Mouse (Mus musculus): ENCODE measurements at regions not wholly inside any gene's neighbourhood (a gene's known extent, or its start where the extent isn't known, plus 50 kb on each side); places are given as distances from the start of the nearest gene placed in this dataset.

GRCm38 (mm10) chr7:113705929-113706328 is 59.9 kb upstream of the Spon1 start:
- TF ChIP-seq GATA1 (IDR thresholded peaks at IDR 0.05; ENCODE audit: borderline replicate concordance, low read length) (no peak), FLI1 (IDR thresholded peaks at IDR 0.05; ENCODE audit: low read length) (no peak)

Data from megakaryocyte, embryonic 14.5 days (primary cell).